Mouse (Mus musculus) heart, embryonic 14.5 days (tissue): ENCODE results near the gene Camk2d. TPM values are rescaled to one million over a fixed set of nuclear protein-coding genes. Genes with fewer than 3 reads are reported as not detected.

Experiments
- ATAC-seq: fragments of 200-750 bp; cut with Nextera tagmentation; 2 replicates; pipeline ENCODE4 v1.8.0; 2017; ENCODE audit warnings: low read depth, moderate TSS enrichment; ENCODE audit not compliant: insufficient number of reproducible peaks, insufficient read depth, low FRiP score
- H3K27ac ChIP-seq, 2 experiments: fragments of 200-500 bp in 1 of 2; fragments of 300-500 bp in 1 of 2; sonication (generic) in 1 of 2; replicated peaks in 1 of 2; 2 replicates each; pipeline ENCODE4 v1.5.1; 2012 to 2014; ENCODE audit warnings: low read depth in 2 of 2, low read length in 2 of 2, control low read depth in 1 of 2, mild to moderate bottlenecking in 1 of 2, mixed read lengths in 1 of 2; ENCODE audit not compliant: control insufficient read depth in 1 of 2, insufficient read depth in 1 of 2
- H3K27me3 ChIP-seq: fragments of 300-500 bp; sonication (generic); 2 replicates; pipeline ENCODE4 v1.6.1; 2014; ENCODE audit warnings: mild to moderate bottlenecking, low read length, control low read depth; ENCODE audit not compliant: control insufficient read depth, insufficient read depth
- H3K36me3 ChIP-seq: fragments of 300-500 bp; sonication (generic); 2 replicates; pipeline ENCODE4 v1.6.1; 2014; ENCODE audit warnings: mild to moderate bottlenecking, control low read depth, low read length, mixed read lengths; ENCODE audit not compliant: control insufficient read depth, insufficient read depth
- H3K4me1 ChIP-seq, 2 experiments: fragments of 200-500 bp in 1 of 2; fragments of 300-500 bp in 1 of 2; sonication (generic) in 1 of 2; 2 replicates each; pipeline ENCODE4 v1.6.1; 2012 to 2014; ENCODE audit warnings: low read length in 2 of 2, control low read depth in 1 of 2, mixed read lengths in 1 of 2; ENCODE audit not compliant: control insufficient read depth in 2 of 2, insufficient read depth in 2 of 2
- H3K4me2 ChIP-seq: fragments of 300-500 bp; sonication (generic); 2 replicates; pipeline ENCODE4 v1.6.1; 2014; ENCODE audit warnings: mild to moderate bottlenecking, low read length
- H3K4me3 ChIP-seq, 2 experiments: fragments of 200-500 bp in 1 of 2; fragments of 300-500 bp in 1 of 2; sonication (generic) in 1 of 2; 2 replicates each; pipeline ENCODE4 v1.5.1; 2012 to 2014; ENCODE audit warnings: low read length in 2 of 2, mild to moderate bottlenecking in 2 of 2, control low read depth in 1 of 2, low read depth in 1 of 2, moderate library complexity in 1 of 2; ENCODE audit not compliant: control insufficient read depth in 1 of 2, insufficient read depth in 1 of 2
- H3K9ac ChIP-seq: fragments of 300-500 bp; sonication (generic); 2 replicates; pipeline ENCODE4 v1.6.1; 2014; ENCODE audit warnings: mild to moderate bottlenecking, low read length
- H3K9me3 ChIP-seq: fragments of 300-500 bp; sonication (generic); 2 replicates; pipeline ENCODE4 v1.6.1; 2016; ENCODE audit warnings: low read length, control low read depth; ENCODE audit not compliant: control insufficient read depth
- WGBS: fragments of 180-500 bp; shearing (Covaris S2); extraction: QIAGEN DNeasy Blood & Tissue Kit; methylation state at CpG from one replicate; pipeline ENCODE4 v1.1.7; 2014; 5-methylcytosine and 5-hydroxymethylcytosine counted together
- polyA plus RNA-seq: library from polyadenylated mRNA; unstranded; fragments of >200 nt; fragmentation: Nextera tagmentation; extraction: Ambion mirVana; gene quantifications from 2 replicates; pipeline ENCODE4 v1.2.1, GENCODE M21; 2014

Camk2d gene
- polyA plus RNA-seq, 1 experiment from 2014 or later = 149 TPM

GRCm38 (mm10) chr3:126793035-126793964 is 197.2 kb downstream of the Camk2d start:
- ATAC-seq = no peak
- Histone ChIP-seq H3K27ac (no peak overlapping the region), H3K27me3 (no peaks in the 10 kb centered on the region), H3K4me1 (peaks cover 0 to 5% of the 10 kb centered on the region in 2 experiments; a peak in 2 of 4 replicates), H3K4me3 (no peak overlapping the region), H3K9ac (no peak overlapping the region), H3K36me3 (peaks cover 70% of the 10 kb centered on the region), H3K4me2 (no peak overlapping the region), H3K9me3 (no peaks in the 10 kb centered on the region)
- WGBS = 61% methylated on average over 2 of the region's 2 CpGs

GRCm38 (mm10) chr3:126795904-126796303 is 199.8 kb downstream of the Camk2d start:
- Histone ChIP-seq H3K9me3 (no peaks in the 10 kb centered on the region), H3K4me3 (no peak overlapping the region), H3K4me2 (no peak overlapping the region), H3K27me3 (no peaks in the 10 kb centered on the region), H3K27ac (no peak overlapping the region), H3K36me3 (peaks cover 69% of the 10 kb centered on the region), H3K9ac (no peak overlapping the region), H3K4me1 (peaks cover 0 to 5% of the 10 kb centered on the region in 2 experiments; a peak in 2 of 4 replicates)
- ATAC-seq = no peak
- 80% methylated on average over 3 of the region's 3 CpGs for WGBS

- peaks cover 70% of the 10 kb centered on the region for H3K36me3 ChIP-seq
- no peak overlapping the region for H3K4me2 ChIP-seq
- WGBS = 82% methylated on average over 3 of the region's 3 CpGs
- no peak overlapping the region for H3K27ac ChIP-seq
- ATAC-seq = no peak
- H3K27me3 ChIP-seq = no peaks in the 10 kb centered on the region
- no peaks in the 10 kb centered on the region for H3K9me3 ChIP-seq
- no peak overlapping the region for H3K4me3 ChIP-seq
- H3K4me1 ChIP-seq = peaks cover 0 to 5% of the 10 kb centered on the region in 2 experiments; a peak in 2 of 4 replicates
- no peak overlapping the region for H3K9ac ChIP-seq
Observed at GRCm38 (mm10) chr3:126797025-126797424, 200.9 kb downstream of the Camk2d start.

- no peak for ATAC-seq
- H3K4me2 ChIP-seq = no peak overlapping the region
- no peaks in the 10 kb centered on the region for H3K27me3 ChIP-seq
- no peak overlapping the region for H3K27ac ChIP-seq
- peaks cover 0 to 5% of the 10 kb centered on the region in 2 experiments; a peak in 2 of 4 replicates for H3K4me1 ChIP-seq
- H3K9ac ChIP-seq = no peak overlapping the region
- 83% methylated on average over 3 of the region's 3 CpGs for WGBS
- no peak overlapping the region for H3K4me3 ChIP-seq
- peaks cover 68% of the 10 kb centered on the region for H3K36me3 ChIP-seq
- no peaks in the 10 kb centered on the region for H3K9me3 ChIP-seq
Observed at GRCm38 (mm10) chr3:126797810-126798209, 201.7 kb downstream of the Camk2d start.

- Histone ChIP-seq H3K4me1 (0 out of 4 replicates have a peak, but pooled peaks cover 2 to 7% of the 10 kb centered on the region in 2 experiments), H3K4me2 (no peak overlapping the region), H3K27me3 (no peaks in the 10 kb centered on the region), H3K9ac (no peak overlapping the region), H3K36me3 (peaks cover 49% of the 10 kb centered on the region), H3K9me3 (no peaks in the 10 kb centered on the region), H3K4me3 (no peak overlapping the region), H3K27ac (no peak overlapping the region)
- no peak for ATAC-seq
- WGBS = 85% methylated on average over 6 of the region's 6 CpGs
Observed at GRCm38 (mm10) chr3:126802988-126803387, 206.9 kb downstream of the Camk2d start.

- Histone ChIP-seq H3K9ac (no peak overlapping the region), H3K27me3 (no peaks in the 10 kb centered on the region), H3K4me1 (0 out of 4 replicates have a peak, but pooled peaks cover 2 to 8% of the 10 kb centered on the region in 2 experiments), H3K36me3 (peaks cover 43% of the 10 kb centered on the region), H3K4me3 (no peak overlapping the region), H3K27ac (no peak overlapping the region), H3K4me2 (no peak overlapping the region), H3K9me3 (no peaks in the 10 kb centered on the region)
- no peak for ATAC-seq
- WGBS = 76% methylated on average over 5 of the region's 5 CpGs
Observed at GRCm38 (mm10) chr3:126804968-126805367, 208.9 kb downstream of the Camk2d start.

- H3K36me3 ChIP-seq = peaks cover 42% of the 10 kb centered on the region
- no peaks in the 10 kb centered on the region for H3K27me3 ChIP-seq
- H3K27ac ChIP-seq = no peak overlapping the region
- no peak overlapping the region for H3K9ac ChIP-seq
- WGBS = 39% methylated on average over 4 of the region's 4 CpGs
- H3K4me1 ChIP-seq = 0 out of 4 replicates have a peak, but pooled peaks cover 2 to 8% of the 10 kb centered on the region in 2 experiments
- no peak overlapping the region for H3K4me3 ChIP-seq
- ATAC-seq = no peak
- no peak overlapping the region for H3K4me2 ChIP-seq
- no peaks in the 10 kb centered on the region for H3K9me3 ChIP-seq
Observed at GRCm38 (mm10) chr3:126806145-126806544, 210.0 kb downstream of the Camk2d start.
